Mouse (Mus musculus): ENCODE measurements around the gene Fancg. TPM values are rescaled to one million over a fixed set of nuclear protein-coding genes. Genes with fewer than 3 reads are reported as not detected.
"Not testable (repeated sequence)": the region's sequence is repeated elsewhere in the genome, so short reads cannot be mapped to it uniquely, and the experiment has no call there.

Gene Fancg
- polyA plus RNA-seq, 1 experiment from 2014 or later, result 18.2 TPM

DNA sequence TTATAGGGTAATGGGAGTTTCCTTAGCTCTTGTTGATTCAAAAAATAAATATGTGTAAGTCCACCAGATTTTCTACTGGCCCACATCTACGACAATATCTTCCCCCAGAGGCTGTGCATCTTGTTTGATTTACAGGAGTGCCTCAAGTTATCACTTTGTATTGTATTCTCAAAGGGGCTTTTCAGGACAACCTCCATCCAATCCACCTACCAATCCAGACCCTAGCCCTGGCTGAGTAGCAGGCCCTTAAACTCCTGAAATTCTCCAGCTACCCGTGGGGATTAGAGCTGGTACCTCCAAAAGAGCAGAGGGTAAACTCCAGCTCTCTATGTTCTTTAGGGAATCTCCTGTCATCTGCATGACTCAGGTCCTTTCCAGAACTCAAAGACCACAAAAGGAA is 12.3 kb downstream of the Fancg start:
- no peak for ATAC-seq (replicated peaks; ENCODE audit: low FRiP score)
- Histone ChIP-seq H3K27ac (ENCODE audit: low read depth, low read length) (no peak overlapping the region), H3K4me3 (ENCODE audit: low read depth, low read length) (peak overlapping the region; percentile 97; the same call in 1 of the 2 replicates), H3K36me3 (ENCODE audit: control insufficient read depth, insufficient read depth, low read length) (peaks cover 16% of the 10 kb centered on the region), H3K4me2 (peak overlapping the region; percentile 96), H3K4me1 (replicated peaks; ENCODE audit: control insufficient read depth, insufficient read depth, low read length) (peaks cover 12% of the 10 kb centered on the region), H3K9me3 (ENCODE audit: control insufficient read depth, low read length) (no peaks in the 10 kb centered on the region), H3K9ac (ENCODE audit: low read depth, low read length) (no peak overlapping the region), H3K27me3 (replicated peaks; ENCODE audit: control insufficient read depth, insufficient read depth, low read length) (no peaks in the 10 kb centered on the region)
- WGBS, result 72% methylated on average over 2 of the region's 2 CpGs
- no peak for DNase-seq (ENCODE audit: low spot score)

DNA sequence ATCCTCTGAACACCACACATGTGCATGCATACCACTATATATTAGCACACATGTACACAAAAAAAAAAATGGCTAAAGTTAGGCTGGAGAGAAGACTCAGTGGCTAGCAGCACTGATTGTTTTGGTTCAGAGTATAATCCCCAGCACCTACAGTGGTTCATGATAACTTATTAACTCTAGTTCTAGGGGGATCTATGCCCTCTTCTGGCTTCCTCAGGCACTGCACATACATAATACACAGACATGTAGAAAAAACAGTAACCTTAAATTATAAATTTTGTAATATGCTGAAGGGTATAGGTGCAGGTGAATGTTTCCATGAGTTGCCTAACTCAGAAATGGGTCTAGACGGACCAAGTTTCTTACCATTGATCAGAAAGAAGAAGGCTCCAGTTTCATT is 22.0 kb downstream of the Fancg start:
- WGBS, result 78% methylated on average over 1 of the region's 1 CpGs
- no peak overlapping the region for H3K9ac ChIP-seq (ENCODE audit: low read depth, low read length)
- peaks cover 73% of the 10 kb centered on the region for H3K36me3 ChIP-seq (ENCODE audit: control insufficient read depth, insufficient read depth, low read length)
- H3K27ac ChIP-seq (ENCODE audit: low read depth, low read length), result no peak overlapping the region
- no peaks in the 10 kb centered on the region for H3K4me1 ChIP-seq (replicated peaks; ENCODE audit: control insufficient read depth, insufficient read depth, low read length)
- H3K4me2 ChIP-seq, result no peak overlapping the region
- ATAC-seq (replicated peaks; ENCODE audit: low FRiP score), result no peak
- H3K4me3 ChIP-seq (ENCODE audit: low read depth, low read length), result no peak overlapping the region
- no peak for DNase-seq (ENCODE audit: low spot score)
- no peaks in the 10 kb centered on the region for H3K9me3 ChIP-seq (ENCODE audit: control insufficient read depth, low read length)
- no peaks in the 10 kb centered on the region for H3K27me3 ChIP-seq (replicated peaks; ENCODE audit: control insufficient read depth, insufficient read depth, low read length)

DNA sequence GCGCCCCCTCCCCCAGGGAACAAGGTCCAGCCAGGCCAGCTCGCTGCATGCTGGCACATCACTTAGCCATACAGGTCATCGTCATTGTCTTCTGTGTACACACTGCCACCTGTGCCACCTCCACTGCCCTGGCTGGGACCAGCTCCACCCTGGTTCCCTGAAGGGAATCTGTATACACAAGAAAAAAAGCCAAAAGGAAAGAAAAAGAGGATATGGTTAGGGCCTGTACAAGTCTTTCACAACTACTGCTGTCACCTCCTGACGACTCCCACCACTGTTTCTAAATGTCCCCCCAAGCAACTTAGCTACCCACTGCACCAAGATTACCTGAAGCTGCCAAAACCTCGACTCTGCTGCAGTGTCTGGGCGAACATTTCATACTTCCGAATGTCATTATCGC is 29.8 kb downstream of the Fancg start:
- peaks cover 35% of the 10 kb centered on the region for H3K36me3 ChIP-seq (ENCODE audit: control insufficient read depth, insufficient read depth, low read length)
- H3K9me3 ChIP-seq (ENCODE audit: control insufficient read depth, low read length); H3K27me3 ChIP-seq (replicated peaks; ENCODE audit: control insufficient read depth, insufficient read depth, low read length); H3K27ac ChIP-seq (ENCODE audit: low read depth, low read length); H3K4me2 ChIP-seq; ATAC-seq (replicated peaks; ENCODE audit: low FRiP score); H3K4me1 ChIP-seq (replicated peaks; ENCODE audit: control insufficient read depth, insufficient read depth, low read length); H3K4me3 ChIP-seq (ENCODE audit: low read depth, low read length); H3K9ac ChIP-seq (ENCODE audit: low read depth, low read length); DNase-seq (ENCODE audit: low spot score): not testable (repeated sequence)
- WGBS, result 90% methylated on average over 7 of the region's 8 CpGs

GRCm38 (mm10) chr4:42978062-42978461 is 32.2 kb downstream of the Fancg start:
- no peak for ATAC-seq (replicated peaks; ENCODE audit: low FRiP score)

GRCm38 (mm10) chr4:42973868-42974267 is 36.4 kb downstream of the Fancg start:
- no peak for DNase-seq (ENCODE audit: low spot score)
- H3K4me1 ChIP-seq (replicated peaks; ENCODE audit: control insufficient read depth, insufficient read depth, low read length), result no peaks in the 10 kb centered on the region
- H3K27me3 ChIP-seq (replicated peaks; ENCODE audit: control insufficient read depth, insufficient read depth, low read length), result no peaks in the 10 kb centered on the region
- H3K4me2 ChIP-seq, result no peak overlapping the region
- H3K4me3 ChIP-seq (ENCODE audit: low read depth, low read length), result no peak overlapping the region
- WGBS, result 74% methylated on average over 5 of the region's 5 CpGs
- no peaks in the 10 kb centered on the region for H3K9me3 ChIP-seq (ENCODE audit: control insufficient read depth, low read length)
- ATAC-seq (replicated peaks; ENCODE audit: low FRiP score), result no peak
- no peak overlapping the region for H3K9ac ChIP-seq (ENCODE audit: low read depth, low read length)
- peaks cover 3% of the 10 kb centered on the region; the same call in 1 of the 2 replicates for H3K36me3 ChIP-seq (ENCODE audit: control insufficient read depth, insufficient read depth, low read length)
- no peak overlapping the region; the same call in 1 of the 2 replicates for H3K27ac ChIP-seq (ENCODE audit: low read depth, low read length)

More at GRCm38 (mm10) chr4:42978062-42978461, 32.2 kb downstream of the Fancg start:
- 85% methylated on average over 4 of the region's 4 CpGs for WGBS
- Histone ChIP-seq H3K4me1 (replicated peaks; ENCODE audit: control insufficient read depth, insufficient read depth, low read length) (no peaks in the 10 kb centered on the region), H3K27ac (ENCODE audit: low read depth, low read length) (no peak overlapping the region), H3K9me3 (ENCODE audit: control insufficient read depth, low read length) (no peaks in the 10 kb centered on the region), H3K36me3 (ENCODE audit: control insufficient read depth, insufficient read depth, low read length) (peaks cover 21% of the 10 kb centered on the region; the same call in 1 of the 2 replicates), H3K9ac (ENCODE audit: low read depth, low read length) (no peak overlapping the region), H3K4me3 (ENCODE audit: low read depth, low read length) (no peak overlapping the region), H3K4me2 (no peak overlapping the region), H3K27me3 (replicated peaks; ENCODE audit: control insufficient read depth, insufficient read depth, low read length) (no peaks in the 10 kb centered on the region)
- no peak for DNase-seq (ENCODE audit: low spot score)

GRCm38 (mm10) chr4:42972952-42973351 is 37.4 kb downstream of the Fancg start:
- ATAC-seq (replicated peaks; ENCODE audit: low FRiP score) (no peak), DNase-seq (ENCODE audit: low spot score) (no peak)
- no peaks in the 10 kb centered on the region for H3K27me3 ChIP-seq (replicated peaks; ENCODE audit: control insufficient read depth, insufficient read depth, low read length)
- no peaks in the 10 kb centered on the region for H3K4me1 ChIP-seq (replicated peaks; ENCODE audit: control insufficient read depth, insufficient read depth, low read length)
- 79% methylated on average over 4 of the region's 4 CpGs for WGBS
- no peak overlapping the region for H3K27ac ChIP-seq (ENCODE audit: low read depth, low read length)
- no peak overlapping the region for H3K9ac ChIP-seq (ENCODE audit: low read depth, low read length)
- H3K4me3 ChIP-seq (ENCODE audit: low read depth, low read length), result no peak overlapping the region
- no peak overlapping the region for H3K4me2 ChIP-seq
- H3K36me3 ChIP-seq (ENCODE audit: control insufficient read depth, insufficient read depth, low read length), result no peaks in the 10 kb centered on the region; the same call in 1 of the 2 replicates
- H3K9me3 ChIP-seq (ENCODE audit: control insufficient read depth, low read length), result no peaks in the 10 kb centered on the region

GRCm38 (mm10) chr4:42969304-42969703 is 41.0 kb downstream of the Fancg start, which contains the start of gene 1700022I11Rik:
TSS of gene 1700022I11Rik (plus strand) at chr4:42969604.
- no peaks in the 10 kb centered on the region for H3K4me1 ChIP-seq (replicated peaks; ENCODE audit: control insufficient read depth, insufficient read depth, low read length)
- H3K9me3 ChIP-seq (ENCODE audit: control insufficient read depth, low read length), result no peaks in the 10 kb centered on the region
- H3K27me3 ChIP-seq (replicated peaks; ENCODE audit: control insufficient read depth, insufficient read depth, low read length), result peaks cover 3% of the 10 kb centered on the region; the same call in 1 of the 2 replicates
- no peak within 1 kb of the TSS for H3K4me3 ChIP-seq (ENCODE audit: low read depth, low read length)
- WGBS, result 77% methylated on average over 4 of the region's 4 CpGs
- no peak within 1 kb of the TSS for H3K27ac ChIP-seq (ENCODE audit: low read depth, low read length)
- ATAC-seq (replicated peaks; ENCODE audit: low FRiP score) (no peak), DNase-seq (ENCODE audit: low spot score) (no peak)
- no peak within 1 kb of the TSS for H3K9ac ChIP-seq (ENCODE audit: low read depth, low read length)
- no peaks in the 10 kb centered on the region for H3K36me3 ChIP-seq (ENCODE audit: control insufficient read depth, insufficient read depth, low read length)
- H3K4me2 ChIP-seq, result no peak within 1 kb of the TSS

DNA sequence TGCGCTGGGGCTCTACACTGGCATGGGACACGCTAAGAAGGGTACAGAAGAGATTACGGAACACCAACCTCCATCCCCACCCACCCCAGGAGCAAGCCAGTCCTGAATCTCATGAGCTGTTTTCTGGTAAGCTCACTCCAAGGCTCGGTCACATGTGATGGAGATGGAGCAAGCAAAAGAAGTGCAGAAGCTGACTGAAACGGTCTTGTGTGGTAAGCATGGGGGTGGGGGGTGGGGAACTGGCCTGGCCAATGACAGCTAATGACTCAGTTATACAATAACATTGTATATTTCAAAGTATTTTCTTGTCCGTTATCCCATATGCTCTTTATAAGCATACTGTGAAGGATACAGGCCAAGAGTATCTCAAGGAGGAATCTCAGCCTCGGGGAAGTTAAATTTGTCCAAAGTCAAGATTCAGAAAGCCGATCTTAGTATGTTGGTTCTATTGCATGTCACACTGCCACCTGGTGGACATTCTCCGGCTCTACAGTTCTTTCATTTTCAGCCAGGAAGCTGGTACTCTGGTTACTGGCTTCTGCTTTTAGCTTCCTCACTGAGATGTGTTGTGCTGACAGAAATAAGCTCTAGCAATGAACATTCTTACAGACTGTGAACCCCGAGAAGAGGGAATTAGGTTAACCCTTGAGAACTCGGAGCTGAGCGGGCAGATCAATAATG is 45.1 kb downstream of the Fancg start:
- Histone ChIP-seq H3K36me3 (ENCODE audit: control insufficient read depth, insufficient read depth, low read length) (no peaks in the 10 kb centered on the region), H3K4me3 (ENCODE audit: low read depth, low read length) (no peak overlapping the region), H3K4me1 (replicated peaks; ENCODE audit: control insufficient read depth, insufficient read depth, low read length) (no peaks in the 10 kb centered on the region), H3K9ac (ENCODE audit: low read depth, low read length) (no peak overlapping the region), H3K27me3 (replicated peaks; ENCODE audit: control insufficient read depth, insufficient read depth, low read length) (peaks cover 5% of the 10 kb centered on the region; the same call in 1 of the 2 replicates), H3K9me3 (ENCODE audit: control insufficient read depth, low read length) (no peaks in the 10 kb centered on the region), H3K27ac (ENCODE audit: low read depth, low read length) (no peak overlapping the region), H3K4me2 (peak overlapping the region; percentile 48)
- ATAC-seq (replicated peaks; ENCODE audit: low FRiP score) (no peak), DNase-seq (ENCODE audit: low spot score) (peak; percentile 44)
- WGBS, result 15% methylated on average over 12 of the region's 12 CpGs

- no peak for DNase-seq (ENCODE audit: low spot score)
- no peak overlapping the region for H3K9ac ChIP-seq (ENCODE audit: low read depth, low read length)
- H3K9me3 ChIP-seq (ENCODE audit: control insufficient read depth, low read length), result no peaks in the 10 kb centered on the region
- no peak overlapping the region for H3K4me2 ChIP-seq
- H3K27ac ChIP-seq (ENCODE audit: low read depth, low read length), result no peak overlapping the region
- no peaks in the 10 kb centered on the region for H3K36me3 ChIP-seq (ENCODE audit: control insufficient read depth, insufficient read depth, low read length)
- WGBS, result 80% methylated on average over 2 of the region's 2 CpGs
- no peak for ATAC-seq (replicated peaks; ENCODE audit: low FRiP score)
- H3K4me1 ChIP-seq (replicated peaks; ENCODE audit: control insufficient read depth, insufficient read depth, low read length), result no peaks in the 10 kb centered on the region
- H3K27me3 ChIP-seq (replicated peaks; ENCODE audit: control insufficient read depth, insufficient read depth, low read length), result peaks cover 5% of the 10 kb centered on the region; the same call in 1 of the 2 replicates
- H3K4me3 ChIP-seq (ENCODE audit: low read depth, low read length), result no peak overlapping the region
These were observed 46.8 kb downstream of the Fancg start for GRCm38 (mm10) chr4:42963480-42963879.

Data from liver, embryonic 11.5 days (tissue).